Comparison of ENCODE assay signal across 12 mouse cellular contexts in genomic region chr10:68039641-68040205, GRCm38 (mm10).
DNase-seq lines count a peak whose midpoint lies in the region; ATAC-seq and TF ChIP-seq lines count a peak whose summit lies in the region.
"Had no signal": no experiment of that assay in that cellular context is flagged by ENCODE, and none has a peak within 500 bp of the region (broad histone marks: within the 10 kb centered on the region; RNA-seq: fewer than 3 reads in every experiment).

No protein-coding gene starts in this region.

- no peaks in the 10 kb centered on the region for H3K36me3 ChIP-seq in hindbrain, embryonic 15.5 days
- H3K36me3 ChIP-seq in thymus, adult 2 months (ENCODE audit: control insufficient read depth, insufficient read depth, low read length), result peaks cover 3% of the 10 kb centered on the region; the same call in 1 of the 2 replicates
- 0 out of 2 replicates have a peak, but pooled peaks cover 10% of the 10 kb centered on the region for H3K36me3 ChIP-seq in liver, embryonic 12.5 days

- H3K4me2 ChIP-seq in hindbrain, embryonic 15.5 days, result peak overlapping the region; percentile 16
- H3K4me2 ChIP-seq in liver, embryonic 12.5 days, result no peak overlapping the region
- H3K4me2 ChIP-seq: embryonic facial prominence, embryonic 13.5 days; neural tube, embryonic 12.5 days had no signal

- H3K27ac ChIP-seq in left cerebral cortex, adult 2 months, result peak overlapping the region; percentile 55; the same call in 1 of the 2 replicates
- H3K27ac ChIP-seq in hindbrain, embryonic 15.5 days (replicated peaks), result peak overlapping the region; percentile 17
- H3K27ac ChIP-seq in thymus, adult 2 months (ENCODE audit: control insufficient read depth, insufficient read depth, low read length), result no peak overlapping the region
- H3K27ac ChIP-seq in liver, embryonic 12.5 days, result no peak overlapping the region
- H3K27ac ChIP-seq: embryonic facial prominence, embryonic 13.5 days; neural tube, embryonic 12.5 days had no signal

- H3K4me3 ChIP-seq in left cerebral cortex, adult 2 months, result peak overlapping the region; percentile 31
- no peak overlapping the region for H3K4me3 ChIP-seq in hindbrain, embryonic 15.5 days
- H3K4me3 ChIP-seq in thymus, adult 2 months (ENCODE audit: control insufficient read depth, insufficient read depth, low read length), result no peak overlapping the region
- H3K4me3 ChIP-seq in liver, embryonic 12.5 days, result no peak overlapping the region
- H3K4me3 ChIP-seq: embryonic facial prominence, embryonic 13.5 days; neural tube, embryonic 12.5 days had no signal

- H3K27me3 ChIP-seq in hindbrain, embryonic 15.5 days, result no peaks in the 10 kb centered on the region
- no peaks in the 10 kb centered on the region for H3K27me3 ChIP-seq in thymus, adult 2 months (ENCODE audit: control insufficient read depth, insufficient read depth, low read length)
- no peaks in the 10 kb centered on the region for H3K27me3 ChIP-seq in liver, embryonic 12.5 days (replicated peaks)
- H3K27me3 ChIP-seq: embryonic facial prominence, embryonic 13.5 days; neural tube, embryonic 12.5 days; Patski had no signal

- ATAC-seq in common myeloid progenitor, adult 5-6 weeks (replicated peaks; ENCODE audit: low read depth, poor library complexity, severe bottlenecking), result peak; percentile 77
- no peak for ATAC-seq in hindbrain, embryonic 15.5 days (ENCODE audit: low FRiP score, low read depth)
- ATAC-seq in liver, embryonic 12.5 days, result no peak
- ATAC-seq: intestine, embryonic 16.5 days; Patski had no signal

- no peak for TF ChIP-seq POLR2A in thymus, adult 2 months (IDR thresholded peaks at IDR 0.05; ENCODE audit: control insufficient read depth, extremely low read depth, insufficient read depth, low read length, poor library complexity)

- H3K4me1 ChIP-seq in hindbrain, embryonic 15.5 days (replicated peaks), result peaks cover 19% of the 10 kb centered on the region
- no peaks in the 10 kb centered on the region for H3K4me1 ChIP-seq in thymus, adult 2 months (replicated peaks; ENCODE audit: control insufficient read depth, insufficient read depth, low read length)
- H3K4me1 ChIP-seq in liver, embryonic 12.5 days, result peaks cover 5% of the 10 kb centered on the region

- 53% methylated on average over 14 of the region's 14 CpGs for WGBS in hindbrain, embryonic 15.5 days
- 83% methylated on average over 14 of the region's 14 CpGs for WGBS in thymus, adult 2 months
- 66% methylated on average over 14 of the region's 14 CpGs for WGBS in liver, embryonic 12.5 days (ENCODE audit: insufficient replicate concordance)

- no peak for DNase-seq in left cerebral cortex, adult 2 months (ENCODE audit: extremely low spot score in 1 of 2, low spot score in 2 of 2)
- no peak for DNase-seq in left cerebral cortex, postnatal 10 days (ENCODE audit: extremely low spot score in 1 of 2, low spot score in 2 of 2)
- DNase-seq in retina, embryonic 14.5 days (ENCODE audit: low spot score), result peak; percentile 32
- DNase-seq in thymus, adult 2 months, result no peak
- no peak for DNase-seq in spleen, postnatal 14 days (ENCODE audit: low spot score in 2 of 2)

- intact Hi-C loops in left cerebral cortex, adult 2 months (cut with DNase I), result no loop called here
- intact Hi-C loops in left cerebral cortex, postnatal 10 days (cut with DNase I), result no loop called here

- TF ChIP-seq CTCF in left cerebral cortex, adult 2 months (IDR thresholded peaks at IDR 0.05), result no peak
- no peak for TF ChIP-seq CTCF in thymus, adult 2 months (IDR thresholded peaks at IDR 0.05; ENCODE audit: borderline replicate concordance, control insufficient read depth, extremely low read depth, insufficient read depth, low read length, poor library complexity)

- H3K9ac ChIP-seq in hindbrain, embryonic 15.5 days, result no peak overlapping the region
- H3K9ac ChIP-seq in liver, embryonic 12.5 days, result no peak overlapping the region
- H3K9ac ChIP-seq: embryonic facial prominence, embryonic 13.5 days; neural tube, embryonic 12.5 days had no signal

- no peaks in the 10 kb centered on the region for H3K9me3 ChIP-seq in hindbrain, embryonic 15.5 days
- no peaks in the 10 kb centered on the region for H3K9me3 ChIP-seq in liver, embryonic 12.5 days (replicated peaks)
- H3K9me3 ChIP-seq: embryonic facial prominence, embryonic 13.5 days; neural tube, embryonic 12.5 days had no signal

Comparison
In these comparisons a context has a peak if more than half of its experiments do, and no peak if none do; other contexts are left out.
1. H3K27ac ChIP-seq: peak in left cerebral cortex, adult 2 months (single experiment) and hindbrain, embryonic 15.5 days (single experiment); none in thymus, adult 2 months (single experiment) and liver, embryonic 12.5 days (single experiment).